Mouse (Mus musculus) heart, embryonic 10.5 days (tissue): ENCODE measurements around the gene Grik2. TPM values are rescaled to one million over a fixed set of nuclear protein-coding genes. Genes with fewer than 3 reads are reported as not detected.

Experiments used
- DNase-seq: peaks from one replicate; pipeline ENCODE4 v3.0.0-alpha.2; 2017; ENCODE audit warnings: low spot score
- H3K27ac ChIP-seq: fragments of 300-500 bp; sonication (generic); 2 replicates; pipeline ENCODE4 v1.5.1; 2016; ENCODE audit warnings: mild to moderate bottlenecking
- H3K27me3 ChIP-seq: fragments of 300-500 bp; sonication (generic); 2 replicates; pipeline ENCODE4 v1.6.1; 2016; ENCODE audit warnings: mild to moderate bottlenecking; ENCODE audit not compliant: poor library complexity, insufficient read depth, severe bottlenecking
- H3K36me3 ChIP-seq: fragments of 300-500 bp; sonication (generic); 2 replicates; pipeline ENCODE4 v1.6.1; 2016; ENCODE audit warnings: mild to moderate bottlenecking, moderate library complexity
- H3K4me1 ChIP-seq: fragments of 300-500 bp; sonication (generic); 2 replicates; pipeline ENCODE4 v1.6.1; 2016; ENCODE audit warnings: mild to moderate bottlenecking
- H3K4me3 ChIP-seq: fragments of 300-500 bp; sonication (generic); 2 replicates; pipeline ENCODE4 v1.5.1; 2016; ENCODE audit warnings: mild to moderate bottlenecking, moderate library complexity
- H3K9me3 ChIP-seq: fragments of 300-500 bp; sonication (generic); 2 replicates; pipeline ENCODE4 v1.6.1; 2016; ENCODE audit warnings: mild to moderate bottlenecking, moderate library complexity
- WGBS: fragments of 180-500 bp; shearing (Covaris S2); methylation state at CpG from one replicate; pipeline ENCODE4 v1.1.7; 2016; 5-methylcytosine and 5-hydroxymethylcytosine counted together
- polyA plus RNA-seq: library from polyadenylated mRNA; unstranded; fragments of >200 nt; fragmentation: Nextera tagmentation; extraction: Ambion mirVana; gene quantifications from 2 replicates; pipeline ENCODE4 v1.2.1, GENCODE M21; 2016

Gene Grik2
- polyA plus RNA-seq, 1 experiment from 2014 or later = 1.3 TPM

DNA sequence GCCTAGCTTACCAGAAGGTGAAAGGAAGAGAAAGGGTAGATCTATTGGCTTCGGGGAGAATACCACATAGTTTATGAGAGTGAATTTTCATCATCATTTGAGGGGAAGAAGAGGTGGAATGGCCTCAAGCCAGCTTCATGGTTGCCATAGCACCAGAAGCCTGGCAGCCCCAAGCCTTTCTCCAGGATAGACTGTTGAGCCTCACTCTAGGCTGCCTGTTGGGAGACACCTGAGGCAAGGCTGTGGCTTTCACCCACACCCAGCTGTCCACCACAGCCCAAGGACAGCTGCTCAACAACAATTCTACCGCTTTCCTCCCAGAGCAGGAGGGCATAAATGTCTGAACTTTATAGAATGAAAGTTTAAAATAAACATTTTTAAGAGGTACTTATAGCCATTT lies 8.1 kb downstream of the Grik2 start:
- no peaks in the 10 kb centered on the region for H3K9me3 ChIP-seq
- H3K36me3 ChIP-seq = no peaks in the 10 kb centered on the region
- 84% methylated on average over 2 of the region's 2 CpGs for WGBS
- no peaks in the 10 kb centered on the region for H3K4me1 ChIP-seq
- H3K4me3 ChIP-seq = no peak overlapping the region
- DNase-seq = no peak
- no peaks in the 10 kb centered on the region for H3K27me3 ChIP-seq
- H3K27ac ChIP-seq = no peak overlapping the region

DNA sequence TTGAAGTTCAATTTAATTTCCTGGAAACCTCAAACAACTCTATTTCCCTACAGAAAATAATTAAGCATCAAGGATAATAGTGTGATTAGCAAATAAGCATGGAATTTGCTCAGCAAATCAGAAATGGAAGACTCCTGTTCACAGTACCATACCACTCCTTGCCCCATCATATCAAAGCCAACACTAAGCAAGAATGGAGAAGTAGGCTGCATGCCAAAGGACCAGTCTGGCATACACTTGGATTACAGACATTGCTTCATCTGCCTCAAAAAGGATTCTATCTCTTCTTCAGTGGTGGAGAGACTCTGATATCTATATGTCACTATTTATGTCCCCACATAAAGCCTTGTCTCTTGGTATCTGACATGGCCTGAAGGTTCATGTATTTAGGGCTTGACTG lies 19.7 kb downstream of the Grik2 start:
- DNase-seq = no peak
- no peaks in the 10 kb centered on the region for H3K36me3 ChIP-seq
- H3K4me3 ChIP-seq = no peak overlapping the region
- no peaks in the 10 kb centered on the region for H3K27me3 ChIP-seq
- H3K27ac ChIP-seq = no peak overlapping the region
- no peaks in the 10 kb centered on the region for H3K9me3 ChIP-seq
- H3K4me1 ChIP-seq = no peaks in the 10 kb centered on the region

DNA sequence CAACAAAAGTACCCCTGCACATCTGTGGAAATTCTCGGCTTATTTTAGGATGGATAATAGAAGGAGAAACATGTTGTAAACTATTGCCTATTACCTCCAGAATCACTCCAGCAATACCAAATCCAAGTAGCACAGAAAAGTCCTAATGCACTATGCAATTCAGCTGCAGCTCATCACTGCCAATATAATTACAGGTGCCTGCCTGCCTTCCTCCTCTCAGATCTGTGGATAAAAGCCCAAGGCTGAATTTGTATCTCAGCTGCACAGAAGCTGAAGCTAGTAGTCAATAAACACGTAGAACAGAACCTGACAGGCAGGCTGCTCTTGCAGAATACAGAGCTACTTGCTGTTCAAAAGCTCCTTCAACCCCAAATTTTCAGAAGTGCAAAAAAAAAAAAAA lies 21.0 kb downstream of the Grik2 start:
- Histone ChIP-seq H3K9me3 (no peaks in the 10 kb centered on the region), H3K27ac (no peak overlapping the region), H3K4me3 (no peak overlapping the region), H3K27me3 (no peaks in the 10 kb centered on the region), H3K36me3 (no peaks in the 10 kb centered on the region), H3K4me1 (no peaks in the 10 kb centered on the region)
- 69% methylated on average over 2 of the region's 2 CpGs for WGBS
- DNase-seq = no peak

DNA sequence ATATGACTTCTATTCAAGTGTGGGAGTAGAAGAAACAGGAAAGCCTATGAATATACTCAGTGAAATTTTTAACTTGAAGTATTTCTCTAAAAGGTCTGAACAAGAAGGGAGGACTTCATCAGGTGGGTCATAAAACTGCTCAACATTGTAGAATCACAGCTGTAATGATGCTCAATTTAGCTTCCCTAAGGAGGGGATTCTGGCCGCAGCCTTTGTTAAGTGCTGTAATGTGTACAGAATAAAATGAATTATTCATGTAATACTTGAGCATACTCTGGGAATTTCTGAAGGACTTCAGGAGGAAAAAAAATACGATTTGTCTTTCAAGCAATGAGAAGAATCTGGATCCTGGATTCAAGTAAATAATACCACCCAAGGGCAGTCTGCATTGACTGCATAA lies 26.0 kb downstream of the Grik2 start:
- 81% methylated on average over 2 of the region's 2 CpGs for WGBS
- H3K4me1 ChIP-seq = no peaks in the 10 kb centered on the region

DNA sequence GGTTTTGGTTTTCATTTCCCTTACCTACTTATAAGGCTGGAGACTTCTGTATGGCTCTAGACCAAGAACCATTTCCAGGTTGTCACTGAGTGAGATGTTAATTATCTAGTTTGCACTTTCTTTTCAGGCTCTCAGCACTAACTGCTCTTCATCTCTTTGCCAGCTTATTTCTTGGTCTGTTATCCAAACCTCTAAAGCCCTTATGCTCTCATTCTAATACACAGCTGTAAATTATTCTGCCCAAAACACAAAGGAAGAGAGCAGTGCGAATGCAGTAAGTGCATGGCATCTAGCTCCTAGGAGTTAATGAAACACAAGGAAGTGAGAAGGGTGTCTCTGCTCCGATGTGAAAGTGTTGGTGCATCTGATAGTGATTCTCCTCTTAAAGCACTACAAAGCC lies 36.8 kb downstream of the Grik2 start:
- no peaks in the 10 kb centered on the region for H3K36me3 ChIP-seq
- H3K27ac ChIP-seq = no peak overlapping the region
- no peak overlapping the region for H3K4me3 ChIP-seq
- 70% methylated on average over 2 of the region's 2 CpGs for WGBS
- no peaks in the 10 kb centered on the region for H3K4me1 ChIP-seq
- H3K27me3 ChIP-seq = no peaks in the 10 kb centered on the region
- DNase-seq = no peak
- H3K9me3 ChIP-seq = no peaks in the 10 kb centered on the region

More for the DNA sequence above, 26.0 kb downstream of the Grik2 start:
- no peaks in the 10 kb centered on the region for H3K9me3 ChIP-seq
- DNase-seq = no peak
- H3K27me3 ChIP-seq = no peaks in the 10 kb centered on the region
- H3K27ac ChIP-seq = no peak overlapping the region
- H3K36me3 ChIP-seq = no peaks in the 10 kb centered on the region
- no peak overlapping the region for H3K4me3 ChIP-seq

DNA sequence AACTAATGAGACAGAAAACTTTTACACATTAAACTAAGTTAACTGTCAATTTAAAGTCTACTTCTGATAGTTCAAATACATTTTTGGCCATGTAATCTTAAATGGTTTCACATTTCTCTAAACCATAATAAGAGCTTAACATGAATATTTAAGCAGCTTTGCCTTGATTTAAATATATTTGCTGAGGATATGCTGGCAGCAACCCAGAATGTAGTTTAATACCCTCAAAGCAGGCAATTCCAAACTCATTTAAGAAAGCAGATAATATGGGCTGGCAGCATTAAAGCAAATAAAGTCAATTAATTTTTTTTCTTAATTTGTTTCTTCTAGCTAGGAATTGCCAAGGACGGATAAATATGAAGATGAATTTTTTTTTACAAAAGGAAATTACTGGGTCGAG lies 56.7 kb downstream of the Grik2 start:
- Histone ChIP-seq H3K9me3 (no peaks in the 10 kb centered on the region), H3K27ac (no peak overlapping the region), H3K4me1 (no peaks in the 10 kb centered on the region), H3K4me3 (no peak overlapping the region), H3K27me3 (no peaks in the 10 kb centered on the region), H3K36me3 (no peaks in the 10 kb centered on the region)
- WGBS = 79% methylated on average over 2 of the region's 2 CpGs
- no peak for DNase-seq

DNA sequence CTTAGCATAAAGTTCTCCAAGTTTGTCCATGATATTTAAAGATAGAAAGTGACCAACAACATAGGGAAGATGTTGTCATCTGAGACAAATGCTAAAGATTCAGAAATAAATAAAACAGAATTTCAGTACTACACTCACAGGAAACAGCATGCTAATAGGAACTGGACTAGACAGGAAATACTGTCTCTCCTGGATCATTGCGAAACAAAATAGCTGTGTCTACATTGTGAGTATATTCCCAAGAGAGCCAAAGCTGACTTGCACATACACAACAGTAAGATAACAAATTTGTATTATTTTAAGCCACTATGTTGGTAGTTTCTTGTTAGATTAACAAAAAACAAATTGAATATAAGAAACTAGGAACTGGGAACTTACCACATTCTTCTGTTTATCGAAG lies 64.9 kb downstream of the Grik2 start:
- H3K9me3 ChIP-seq = no peaks in the 10 kb centered on the region
- no peak overlapping the region for H3K27ac ChIP-seq
- DNase-seq = no peak
- no peaks in the 10 kb centered on the region for H3K4me1 ChIP-seq
- no peaks in the 10 kb centered on the region for H3K27me3 ChIP-seq
- 78% methylated on average over 2 of the region's 2 CpGs for WGBS
- H3K4me3 ChIP-seq = no peak overlapping the region
- no peaks in the 10 kb centered on the region for H3K36me3 ChIP-seq

DNA sequence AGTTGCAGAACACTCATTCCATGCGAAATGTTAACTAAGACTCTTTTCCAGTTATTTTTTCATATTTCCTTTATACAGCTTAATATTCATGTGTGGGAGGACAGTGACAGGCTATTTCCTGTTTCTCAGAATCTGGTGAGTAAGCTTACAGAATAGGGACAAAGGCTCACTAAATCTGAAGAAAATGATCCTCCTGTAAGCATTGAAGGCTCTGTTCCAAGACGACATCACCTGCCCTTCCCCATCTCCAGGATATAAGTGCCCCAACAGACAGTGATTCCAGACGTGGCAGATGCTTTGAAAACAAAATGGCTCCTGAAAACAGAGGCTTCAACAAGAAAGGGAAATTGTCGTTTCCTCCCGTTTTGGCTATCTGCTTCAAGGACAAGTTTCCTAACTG lies 71.7 kb downstream of the Grik2 start:
- H3K36me3 ChIP-seq = no peaks in the 10 kb centered on the region
- H3K4me1 ChIP-seq = no peaks in the 10 kb centered on the region
- H3K9me3 ChIP-seq = no peaks in the 10 kb centered on the region
- no peak overlapping the region for H3K4me3 ChIP-seq
- no peaks in the 10 kb centered on the region for H3K27me3 ChIP-seq
- 64% methylated on average over 5 of the region's 5 CpGs for WGBS
- no peak overlapping the region for H3K27ac ChIP-seq
- DNase-seq = no peak

DNA sequence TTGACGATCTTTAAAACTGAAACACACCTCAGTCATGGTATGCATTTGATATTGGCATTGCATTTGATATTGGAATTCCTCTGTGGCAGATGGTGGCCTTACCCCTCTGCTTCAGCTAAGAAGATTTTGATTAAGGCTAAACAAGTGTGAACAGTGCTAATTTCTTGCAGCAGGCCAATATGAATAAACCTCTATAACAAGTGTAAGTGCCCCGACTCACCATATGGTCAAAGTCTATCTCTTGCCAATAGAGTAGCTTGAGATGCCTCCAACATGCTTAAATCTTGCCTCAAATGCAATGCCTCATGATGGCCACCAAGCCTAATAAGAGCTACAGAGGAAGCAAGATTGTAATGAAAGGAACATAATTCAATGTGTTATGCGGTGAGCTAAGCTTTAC lies 78.8 kb downstream of the Grik2 start:
- Histone ChIP-seq H3K27me3 (no peaks in the 10 kb centered on the region), H3K36me3 (no peaks in the 10 kb centered on the region), H3K4me3 (no peak overlapping the region), H3K9me3 (no peaks in the 10 kb centered on the region), H3K27ac (no peak overlapping the region), H3K4me1 (no peaks in the 10 kb centered on the region)
- 83% methylated on average over 3 of the region's 3 CpGs for WGBS
- no peak for DNase-seq

DNA sequence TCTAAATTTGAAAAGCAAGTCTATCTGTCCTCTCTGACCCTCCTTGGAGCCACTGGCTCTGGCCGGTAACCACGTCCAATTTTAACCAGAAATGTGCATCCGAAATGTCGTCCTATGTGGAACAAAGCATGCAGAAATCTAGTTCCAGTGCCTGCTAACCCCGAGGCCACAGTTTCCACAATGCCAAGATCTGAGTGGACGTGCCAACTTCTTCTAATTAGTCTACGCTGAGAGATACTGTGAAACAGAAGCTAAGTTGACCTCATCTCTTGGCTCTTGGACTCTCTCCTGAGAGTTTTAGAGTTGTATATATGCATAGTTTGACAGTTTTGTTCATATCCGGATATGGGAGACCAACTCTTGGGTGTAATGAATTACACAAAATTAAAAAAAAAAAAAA lies 84.1 kb downstream of the Grik2 start:
- WGBS = 82% methylated on average over 8 of the region's 8 CpGs
- no peak for DNase-seq
- no peaks in the 10 kb centered on the region for H3K4me1 ChIP-seq

DNA sequence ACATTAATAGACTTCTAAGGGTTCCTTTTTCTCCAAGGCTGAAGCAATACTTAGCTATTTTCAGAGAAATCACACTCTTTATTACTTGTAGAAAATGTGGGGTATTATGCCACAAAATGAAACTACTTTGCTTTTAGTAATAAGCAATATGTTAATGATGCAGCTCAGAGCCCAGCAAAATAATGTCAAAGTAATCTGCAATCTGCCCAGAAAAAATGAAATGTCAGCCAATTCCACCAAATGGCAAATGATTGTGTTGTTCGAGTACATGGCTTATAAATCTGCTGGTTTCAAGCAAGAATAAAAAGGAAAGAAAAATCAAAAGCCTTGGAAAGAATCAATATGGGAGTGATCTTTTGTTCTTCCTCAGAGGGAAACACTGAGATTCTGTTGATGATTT lies 136.2 kb downstream of the Grik2 start:
- WGBS = 81% methylated on average over 1 of the region's 1 CpGs
- Histone ChIP-seq H3K27ac (no peak overlapping the region), H3K9me3 (no peaks in the 10 kb centered on the region), H3K4me3 (no peak overlapping the region), H3K36me3 (no peaks in the 10 kb centered on the region), H3K27me3 (no peaks in the 10 kb centered on the region), H3K4me1 (no peaks in the 10 kb centered on the region)
- no peak for DNase-seq

More for the DNA sequence above, 84.1 kb downstream of the Grik2 start:
- H3K36me3 ChIP-seq = no peaks in the 10 kb centered on the region
- no peak overlapping the region for H3K4me3 ChIP-seq
- H3K9me3 ChIP-seq = no peaks in the 10 kb centered on the region
- H3K27ac ChIP-seq = no peak overlapping the region
- H3K27me3 ChIP-seq = no peaks in the 10 kb centered on the region

DNA sequence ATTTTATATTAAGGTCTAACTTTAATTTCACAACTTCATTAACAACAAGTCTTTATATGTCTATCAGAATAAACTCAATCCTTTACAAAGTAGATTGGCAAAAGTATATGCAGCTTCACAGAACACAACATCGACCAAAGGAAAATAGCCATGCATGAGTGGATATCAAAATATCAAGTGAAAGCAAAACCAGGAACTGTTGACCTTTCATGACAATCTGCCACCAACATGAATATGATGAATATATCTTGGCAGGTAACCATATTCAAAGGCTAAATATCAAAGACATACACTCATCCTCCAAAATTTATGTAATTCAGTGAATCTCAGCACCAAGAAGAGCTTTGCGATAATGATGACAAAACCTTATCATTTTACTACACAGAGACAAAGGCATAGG lies 141.4 kb downstream of the Grik2 start:
- H3K4me3 ChIP-seq = no peak overlapping the region
- no peak overlapping the region for H3K27ac ChIP-seq
- H3K4me1 ChIP-seq = no peaks in the 10 kb centered on the region
- no peaks in the 10 kb centered on the region for H3K9me3 ChIP-seq
- 88% methylated on average over 2 of the region's 2 CpGs for WGBS
- DNase-seq = no peak
- H3K36me3 ChIP-seq = no peaks in the 10 kb centered on the region
- H3K27me3 ChIP-seq = no peaks in the 10 kb centered on the region

DNA sequence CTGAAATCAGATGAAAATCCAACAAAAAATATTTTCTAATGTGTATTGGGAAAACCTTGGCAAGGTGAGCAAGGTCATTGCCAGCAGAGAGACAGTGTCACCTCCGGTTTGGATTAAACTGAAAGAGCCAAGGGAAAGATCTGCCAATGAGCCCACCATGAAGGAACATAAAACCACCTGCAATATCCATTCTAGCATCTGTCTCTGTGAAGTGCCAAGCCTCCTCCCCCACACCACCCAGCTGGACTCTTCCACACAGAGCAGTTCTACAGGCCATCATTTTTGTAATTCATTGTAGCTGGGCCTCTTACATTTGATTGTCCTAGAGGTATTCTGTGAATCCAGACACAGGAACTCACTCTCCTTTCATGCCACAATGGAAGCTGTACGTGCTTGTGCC lies 148.7 kb downstream of the Grik2 start:
- Histone ChIP-seq H3K9me3 (no peaks in the 10 kb centered on the region), H3K27ac (no peak overlapping the region), H3K4me3 (no peak overlapping the region), H3K36me3 (no peaks in the 10 kb centered on the region), H3K27me3 (no peaks in the 10 kb centered on the region), H3K4me1 (no peaks in the 10 kb centered on the region)
- DNase-seq = no peak
- WGBS = 73% methylated on average over 2 of the region's 2 CpGs

DNA sequence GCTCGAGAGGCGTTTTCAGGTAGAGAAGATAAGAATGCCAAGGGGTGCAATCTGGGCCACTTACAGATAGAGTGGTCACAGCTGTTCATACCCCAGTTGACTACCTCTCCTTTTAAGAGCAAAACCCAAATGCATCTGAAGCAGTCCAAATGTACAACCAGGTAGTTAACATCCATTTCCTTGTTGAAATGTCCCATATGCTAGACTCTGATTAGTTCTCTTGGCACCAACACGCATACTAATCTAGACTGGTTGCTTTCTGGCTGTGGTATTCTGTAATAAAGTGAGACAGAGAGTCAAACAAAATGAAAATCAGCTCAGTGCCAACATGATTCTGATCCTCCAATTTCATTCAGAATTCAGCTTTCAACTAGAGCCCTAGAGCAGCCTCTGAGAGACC lies 164.6 kb downstream of the Grik2 start:
- Histone ChIP-seq H3K27me3 (no peaks in the 10 kb centered on the region), H3K27ac (no peak overlapping the region), H3K4me1 (no peaks in the 10 kb centered on the region), H3K36me3 (no peaks in the 10 kb centered on the region), H3K4me3 (no peak overlapping the region), H3K9me3 (no peaks in the 10 kb centered on the region)
- 54% methylated on average over 3 of the region's 3 CpGs for WGBS
- DNase-seq = no peak
